Mouse (Mus musculus): ENCODE measurements around the gene Slc16a4.

- TF ChIP-seq USF1 (IDR thresholded peaks at IDR 0.05; ENCODE audit: low read depth): no peak
- TF ChIP-seq CTCF (IDR thresholded peaks at IDR 0.05; ENCODE audit: control insufficient read depth, insufficient read depth, insufficient read length): no peak
Measured at GRCm38 (mm10) chr3:107276626-107277025, 14.4 kb upstream of the Slc16a4 start.
